Comparison of ENCODE assay signal across 12 mouse cellular contexts in the genomic region with DNA sequence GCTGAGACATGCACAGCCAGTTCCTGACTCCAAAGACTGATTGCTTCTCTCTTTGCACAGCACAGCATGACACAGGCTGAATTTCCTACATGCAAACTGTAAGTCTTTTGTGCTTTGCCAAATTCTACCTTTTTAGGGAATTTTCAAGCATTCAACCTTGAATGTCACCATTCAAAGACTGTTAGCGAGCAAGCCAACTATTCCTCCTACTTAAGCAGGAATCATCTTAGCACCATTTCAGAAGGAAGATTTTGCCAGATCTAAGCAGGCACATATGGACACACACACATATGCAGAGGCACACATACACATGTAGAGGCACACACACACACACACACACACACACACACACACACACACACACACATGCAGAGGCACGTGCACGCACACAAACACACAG.
"Had no signal": no experiment of that assay in that cellular context is flagged by ENCODE, and none has a peak within 500 bp of the region (broad histone marks: within the 10 kb centered on the region; RNA-seq: fewer than 3 reads in every experiment).

No protein-coding gene starts in this region.

- DNase-seq: lung, adult 2 months; lung, postnatal 14 days; lung, postnatal 36 days; midbrain, embryonic 14.5 days; retina, postnatal 1 day; right cerebral cortex, adult 18-20 months; thymus, adult 2 months; thymus, postnatal 25 days; thymus, postnatal 4 days had no signal

- ATAC-seq: liver, embryonic 12.5 days; lung, postnatal 0 days; midbrain, embryonic 16.5 days had no signal
